Mouse (Mus musculus): ENCODE results near the gene Abtb2. TPM values are rescaled to one million over a fixed set of nuclear protein-coding genes. Genes with fewer than 3 reads are reported as not detected.
"Not testable (repeated sequence)": the region's sequence is repeated elsewhere in the genome, so short reads cannot be mapped to it uniquely, and the experiment has no call there.

The Abtb2 gene
- 3.9 and 4.2 TPM in 2 replicates for polyA plus RNA-seq (2011; ENCODE audit: insufficient read depth, insufficient read length, low read depth, missing spikeins)

DNA sequence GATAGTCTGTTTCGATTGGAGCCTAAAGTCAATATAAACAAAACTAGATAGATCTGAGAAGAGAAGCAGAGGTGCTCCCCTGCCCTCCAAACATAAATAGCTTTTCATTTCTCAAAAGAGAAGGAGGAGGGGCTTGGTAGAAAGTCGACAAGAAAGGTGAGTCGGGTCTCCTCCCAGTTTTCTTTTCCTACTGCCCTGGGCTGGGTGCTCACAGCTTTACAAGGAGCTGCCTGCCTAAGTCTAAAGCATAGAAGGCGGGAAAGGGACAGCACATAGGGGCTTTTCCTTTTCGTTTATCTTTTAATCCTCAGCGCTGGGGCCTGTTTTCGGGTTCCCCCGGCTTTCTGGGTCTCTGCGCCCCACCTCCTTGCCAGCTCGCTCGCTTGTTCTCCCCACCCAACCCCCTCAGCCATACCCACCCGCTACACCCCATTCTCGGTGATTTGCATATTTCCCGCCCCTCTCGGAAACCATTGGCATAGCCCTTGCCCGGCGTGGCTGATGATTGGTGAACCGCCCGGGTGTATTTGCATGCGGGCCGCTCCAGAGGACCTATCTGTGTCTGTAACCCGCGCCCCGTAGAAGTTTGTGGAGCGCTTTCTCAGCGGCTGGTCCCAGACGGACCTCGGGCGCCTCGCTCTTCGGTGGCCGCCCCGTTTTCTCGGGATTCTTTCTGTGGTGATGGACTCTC lies at the start of gene Abtb2:
TSS of gene Abtb2 (plus strand) at position 579 of the 691 bp plus-strand sequence.
- H3K4me1 ChIP-seq (ENCODE audit: control insufficient read depth, insufficient read depth, low read length), result no peaks in the 10 kb centered on the region
- peaks cover 1% of the 10 kb centered on the region; the same call in 1 of the 2 replicates for H3K27me3 ChIP-seq (ENCODE audit: control insufficient read depth, insufficient read depth, low read length, poor library complexity, severe bottlenecking)
- H3K9me3 ChIP-seq (replicated peaks; ENCODE audit: control insufficient read depth, insufficient read depth, low read length, poor library complexity, severe bottlenecking), result no peaks in the 10 kb centered on the region
- no peaks in the 10 kb centered on the region for H3K36me3 ChIP-seq (ENCODE audit: control insufficient read depth, insufficient read depth, low read length, poor library complexity, severe bottlenecking)
- H3K27ac ChIP-seq (ENCODE audit: insufficient read depth, low read length), result no peak within 1 kb of the TSS
- TF ChIP-seq EP300 (IDR thresholded peaks at IDR 0.05; ENCODE audit: insufficient read depth, low read depth, low read length) (no peak), CTCF (IDR thresholded peaks at IDR 0.05; ENCODE audit: low read depth, low read length) (no peak), POLR2A (IDR thresholded peaks at IDR 0.05; ENCODE audit: insufficient read depth, low read length) (no peak)
- peak within 1 kb of the TSS; percentile 84 for H3K4me3 ChIP-seq (ENCODE audit: low read depth, low read length)
- peak within 1 kb of the TSS; percentile 62 for H3K9ac ChIP-seq (ENCODE audit: low read depth, poor library complexity, severe bottlenecking)

GRCm38 (mm10) chr2:103516472-103516871 lies 49.6 kb upstream of the Abtb2 start:
- H3K36me3 ChIP-seq (ENCODE audit: control insufficient read depth, insufficient read depth, low read length, poor library complexity, severe bottlenecking), result no peaks in the 10 kb centered on the region
- H3K9me3 ChIP-seq (replicated peaks; ENCODE audit: control insufficient read depth, insufficient read depth, low read length, poor library complexity, severe bottlenecking), result no peaks in the 10 kb centered on the region
- no peaks in the 10 kb centered on the region for H3K27me3 ChIP-seq (ENCODE audit: control insufficient read depth, insufficient read depth, low read length, poor library complexity, severe bottlenecking)
- H3K4me3 ChIP-seq (ENCODE audit: low read depth, low read length), result no peak overlapping the region
- no peaks in the 10 kb centered on the region for H3K4me1 ChIP-seq (ENCODE audit: control insufficient read depth, insufficient read depth, low read length)
- no peak overlapping the region for H3K27ac ChIP-seq (ENCODE audit: insufficient read depth, low read length)
- TF ChIP-seq CTCF (IDR thresholded peaks at IDR 0.05; ENCODE audit: low read depth, low read length) (no peak), POLR2A (IDR thresholded peaks at IDR 0.05; ENCODE audit: insufficient read depth, low read length) (no peak), EP300 (IDR thresholded peaks at IDR 0.05; ENCODE audit: insufficient read depth, low read depth, low read length) (no peak)
- H3K9ac ChIP-seq (ENCODE audit: low read depth, poor library complexity, severe bottlenecking), result no peak overlapping the region

- Histone ChIP-seq H3K9ac (ENCODE audit: low read depth, poor library complexity, severe bottlenecking) (no peak overlapping the region), H3K4me3 (ENCODE audit: low read depth, low read length) (no peak overlapping the region), H3K27me3 (ENCODE audit: control insufficient read depth, insufficient read depth, low read length, poor library complexity, severe bottlenecking) (no peaks in the 10 kb centered on the region), H3K9me3 (replicated peaks; ENCODE audit: control insufficient read depth, insufficient read depth, low read length, poor library complexity, severe bottlenecking) (0 out of 2 replicates have a peak, but pooled peaks cover 2% of the 10 kb centered on the region), H3K4me1 (ENCODE audit: control insufficient read depth, insufficient read depth, low read length) (no peaks in the 10 kb centered on the region), H3K36me3 (ENCODE audit: control insufficient read depth, insufficient read depth, low read length, poor library complexity, severe bottlenecking) (no peaks in the 10 kb centered on the region), H3K27ac (ENCODE audit: insufficient read depth, low read length) (no peak overlapping the region)
- TF ChIP-seq POLR2A (IDR thresholded peaks at IDR 0.05; ENCODE audit: insufficient read depth, low read length), result no peak
- TF ChIP-seq CTCF (IDR thresholded peaks at IDR 0.05; ENCODE audit: low read depth, low read length), result no peak
- TF ChIP-seq EP300 (IDR thresholded peaks at IDR 0.05; ENCODE audit: insufficient read depth, low read depth, low read length), result no peak
Observed at GRCm38 (mm10) chr2:103525596-103525995, 40.5 kb upstream of the Abtb2 start.

DNA sequence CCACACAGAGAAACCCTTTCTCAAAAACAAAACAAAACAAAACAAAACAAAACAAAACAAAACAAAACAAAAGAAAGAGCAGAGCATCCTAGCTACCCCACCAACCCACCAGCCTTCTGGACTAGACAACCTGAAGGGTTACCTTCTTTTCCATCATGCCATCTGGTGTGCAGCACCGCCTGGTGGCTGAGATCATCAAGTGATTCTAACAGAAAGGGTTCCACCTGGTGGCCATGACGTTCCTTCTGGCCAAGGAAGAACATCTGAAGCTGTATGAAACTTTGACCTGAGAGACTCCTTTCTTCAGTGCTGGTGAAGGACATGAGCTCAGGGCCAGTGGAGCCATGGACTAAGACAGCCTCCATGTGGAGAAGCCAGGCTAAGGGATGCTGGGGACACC lies 19.0 kb upstream of the Abtb2 start:
- no peak overlapping the region for H3K4me3 ChIP-seq (ENCODE audit: low read depth, low read length)
- H3K9me3 ChIP-seq (replicated peaks; ENCODE audit: control insufficient read depth, insufficient read depth, low read length, poor library complexity, severe bottlenecking), result no peaks in the 10 kb centered on the region
- H3K36me3 ChIP-seq (ENCODE audit: control insufficient read depth, insufficient read depth, low read length, poor library complexity, severe bottlenecking), result no peaks in the 10 kb centered on the region
- no peaks in the 10 kb centered on the region for H3K4me1 ChIP-seq (ENCODE audit: control insufficient read depth, insufficient read depth, low read length)
- no peak overlapping the region for H3K27ac ChIP-seq (ENCODE audit: insufficient read depth, low read length)
- TF ChIP-seq CTCF (IDR thresholded peaks at IDR 0.05; ENCODE audit: low read depth, low read length), result peak; percentile 92
- no peak for TF ChIP-seq EP300 (IDR thresholded peaks at IDR 0.05; ENCODE audit: insufficient read depth, low read depth, low read length)
- no peak for TF ChIP-seq POLR2A (IDR thresholded peaks at IDR 0.05; ENCODE audit: insufficient read depth, low read length)
- H3K27me3 ChIP-seq (ENCODE audit: control insufficient read depth, insufficient read depth, low read length, poor library complexity, severe bottlenecking), result no peaks in the 10 kb centered on the region
- no peak overlapping the region for H3K9ac ChIP-seq (ENCODE audit: low read depth, poor library complexity, severe bottlenecking)

GRCm38 (mm10) chr2:103550301-103550700 lies 15.8 kb upstream of the Abtb2 start:
- H3K9me3 ChIP-seq (replicated peaks; ENCODE audit: control insufficient read depth, insufficient read depth, low read length, poor library complexity, severe bottlenecking), result not testable (repeated sequence)

DNA sequence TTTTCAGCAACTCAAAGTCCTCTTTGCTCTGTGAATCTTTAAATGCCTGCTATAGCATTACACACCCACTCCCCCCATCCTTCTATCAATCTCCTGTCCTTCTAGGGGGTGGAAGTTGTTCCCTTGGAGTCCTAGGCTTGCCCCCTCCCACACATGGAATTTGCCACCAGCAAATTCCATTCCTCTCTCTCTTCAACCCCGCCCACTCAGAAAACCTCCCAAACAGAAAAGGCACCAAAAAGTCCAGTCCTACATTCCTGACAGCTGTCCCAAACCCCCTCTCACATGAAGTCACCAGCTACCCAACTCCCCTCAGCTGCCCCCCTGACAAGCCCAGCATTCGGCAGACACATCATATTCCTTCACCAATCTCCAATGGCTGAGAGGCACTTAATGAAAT lies 12.1 kb upstream of the Abtb2 start:
- Histone ChIP-seq H3K27me3 (ENCODE audit: control insufficient read depth, insufficient read depth, low read length, poor library complexity, severe bottlenecking) (no peaks in the 10 kb centered on the region; the same call in 1 of the 2 replicates), H3K36me3 (ENCODE audit: control insufficient read depth, insufficient read depth, low read length, poor library complexity, severe bottlenecking) (no peaks in the 10 kb centered on the region), H3K9me3 (replicated peaks; ENCODE audit: control insufficient read depth, insufficient read depth, low read length, poor library complexity, severe bottlenecking) (0 out of 2 replicates have a peak, but pooled peaks cover 2% of the 10 kb centered on the region), H3K4me3 (ENCODE audit: low read depth, low read length) (no peak overlapping the region), H3K4me1 (ENCODE audit: control insufficient read depth, insufficient read depth, low read length) (no peaks in the 10 kb centered on the region), H3K27ac (ENCODE audit: insufficient read depth, low read length) (no peak overlapping the region), H3K9ac (ENCODE audit: low read depth, poor library complexity, severe bottlenecking) (no peak overlapping the region)
- TF ChIP-seq POLR2A (IDR thresholded peaks at IDR 0.05; ENCODE audit: insufficient read depth, low read length), result no peak
- no peak for TF ChIP-seq CTCF (IDR thresholded peaks at IDR 0.05; ENCODE audit: low read depth, low read length)
- TF ChIP-seq EP300 (IDR thresholded peaks at IDR 0.05; ENCODE audit: insufficient read depth, low read depth, low read length), result no peak

More at GRCm38 (mm10) chr2:103550301-103550700, 15.8 kb upstream of the Abtb2 start:
- not testable (repeated sequence) for H3K4me1 ChIP-seq (ENCODE audit: control insufficient read depth, insufficient read depth, low read length); H3K9ac ChIP-seq (ENCODE audit: low read depth, poor library complexity, severe bottlenecking); H3K27me3 ChIP-seq (ENCODE audit: control insufficient read depth, insufficient read depth, low read length, poor library complexity, severe bottlenecking); H3K4me3 ChIP-seq (ENCODE audit: low read depth, low read length); H3K27ac ChIP-seq (ENCODE audit: insufficient read depth, low read length); H3K36me3 ChIP-seq (ENCODE audit: control insufficient read depth, insufficient read depth, low read length, poor library complexity, severe bottlenecking)
